Mouse (Mus musculus): Measurements from ENCODE around the gene Gnb1l. TPM values are rescaled to one million over a fixed set of nuclear protein-coding genes. Genes with fewer than 3 reads are reported as not detected.

Gnb1l gene
- polyA plus RNA-seq, 1 experiment from 2014 or later, result 16.9 TPM

DNA sequence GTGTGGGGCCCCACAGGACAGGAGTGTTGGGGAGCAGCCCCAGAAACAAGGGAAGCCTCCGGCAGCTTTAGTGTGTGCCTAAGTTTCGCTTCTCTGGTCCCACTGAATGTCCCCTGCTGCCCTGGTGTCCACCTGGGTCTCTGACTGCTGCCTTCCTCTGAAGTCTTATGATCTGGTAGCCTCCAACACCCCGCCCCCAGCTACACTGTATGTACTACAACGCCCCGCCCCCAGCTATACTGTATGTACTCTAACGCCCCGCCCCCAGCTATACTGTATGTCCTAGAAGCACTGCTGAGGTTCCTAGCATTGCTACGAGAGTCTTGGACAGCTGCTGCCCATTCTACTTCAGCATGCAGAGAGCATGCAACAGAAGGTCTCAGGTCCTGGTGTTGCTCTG lies 25.5 kb upstream of the Gnb1l start:
- Histone ChIP-seq H3K4me1 (replicated peaks; ENCODE audit: control insufficient read depth, insufficient read depth, low read length) (no peaks in the 10 kb centered on the region), H3K9me3 (ENCODE audit: control insufficient read depth, low read length) (no peaks in the 10 kb centered on the region), H3K27ac (ENCODE audit: low read depth) (no peak overlapping the region), H3K36me3 (ENCODE audit: control insufficient read depth, insufficient read depth, low read length) (no peaks in the 10 kb centered on the region), H3K4me2 (ENCODE audit: low read length) (no peak overlapping the region), H3K4me3 (ENCODE audit: low read depth, low read length) (no peak overlapping the region), H3K27me3 (replicated peaks; ENCODE audit: control insufficient read depth, insufficient read depth, low read length) (no peaks in the 10 kb centered on the region), H3K9ac (ENCODE audit: low read length) (no peak overlapping the region)
- 86% methylated on average over 8 of the region's 8 CpGs for WGBS
- ATAC-seq (replicated peaks; ENCODE audit: low FRiP score, low TSS enrichment, low read depth), result no peak
- no peak for DNase-seq (ENCODE audit: low spot score)

- Histone ChIP-seq H3K4me1 (replicated peaks; ENCODE audit: control insufficient read depth, insufficient read depth, low read length) (no peaks in the 10 kb centered on the region), H3K9ac (ENCODE audit: low read length) (no peak overlapping the region), H3K27me3 (replicated peaks; ENCODE audit: control insufficient read depth, insufficient read depth, low read length) (no peaks in the 10 kb centered on the region), H3K4me3 (ENCODE audit: low read depth, low read length) (no peak overlapping the region), H3K27ac (ENCODE audit: low read depth) (no peak overlapping the region), H3K4me2 (ENCODE audit: low read length) (no peak overlapping the region), H3K9me3 (ENCODE audit: control insufficient read depth, low read length) (no peaks in the 10 kb centered on the region), H3K36me3 (ENCODE audit: control insufficient read depth, insufficient read depth, low read length) (no peaks in the 10 kb centered on the region)
- 89% methylated on average over 2 of the region's 2 CpGs for WGBS
- ATAC-seq (replicated peaks; ENCODE audit: low FRiP score, low TSS enrichment, low read depth), result no peak
- no peak for DNase-seq (ENCODE audit: low spot score)
Measured at GRCm38 (mm10) chr16:18474021-18474420, 24.5 kb upstream of the Gnb1l start.

DNA sequence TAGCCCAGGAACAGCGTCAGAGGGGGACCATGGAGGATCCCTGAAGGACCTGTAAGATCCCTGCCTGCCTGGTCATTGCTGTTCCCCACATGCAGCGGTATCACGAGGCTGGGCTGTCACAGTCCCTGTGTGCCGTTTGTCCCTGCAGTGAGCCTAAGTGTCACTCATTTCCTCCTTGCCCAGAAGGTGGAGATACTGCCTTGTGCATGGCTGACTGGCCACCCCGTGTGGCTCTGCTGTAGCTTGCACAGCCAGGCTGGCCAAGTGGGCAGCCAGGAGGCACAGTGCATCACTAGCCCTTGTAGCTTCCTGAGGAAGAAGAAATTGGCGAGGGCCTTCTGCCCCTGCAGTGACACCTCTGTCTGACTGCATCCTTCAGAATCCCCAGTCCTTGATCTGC lies 20.5 kb upstream of the Gnb1l start:
- DNase-seq (ENCODE audit: low spot score) (no peak), ATAC-seq (replicated peaks; ENCODE audit: low FRiP score, low TSS enrichment, low read depth) (no peak)
- no peaks in the 10 kb centered on the region for H3K9me3 ChIP-seq (ENCODE audit: control insufficient read depth, low read length)
- no peaks in the 10 kb centered on the region for H3K27me3 ChIP-seq (replicated peaks; ENCODE audit: control insufficient read depth, insufficient read depth, low read length)
- H3K4me1 ChIP-seq (replicated peaks; ENCODE audit: control insufficient read depth, insufficient read depth, low read length), result no peaks in the 10 kb centered on the region
- no peak overlapping the region for H3K4me3 ChIP-seq (ENCODE audit: low read depth, low read length)
- WGBS, result 72% methylated on average over 6 of the region's 6 CpGs
- H3K4me2 ChIP-seq (ENCODE audit: low read length), result no peak overlapping the region
- no peak overlapping the region for H3K9ac ChIP-seq (ENCODE audit: low read length)
- no peak overlapping the region for H3K27ac ChIP-seq (ENCODE audit: low read depth)
- H3K36me3 ChIP-seq (ENCODE audit: control insufficient read depth, insufficient read depth, low read length), result no peaks in the 10 kb centered on the region

GRCm38 (mm10) chr16:18479667-18480066 lies 18.8 kb upstream of the Gnb1l start:
- Histone ChIP-seq H3K9ac (ENCODE audit: low read length) (no peak overlapping the region), H3K9me3 (ENCODE audit: control insufficient read depth, low read length) (no peaks in the 10 kb centered on the region), H3K36me3 (ENCODE audit: control insufficient read depth, insufficient read depth, low read length) (no peaks in the 10 kb centered on the region), H3K4me3 (ENCODE audit: low read depth, low read length) (no peak overlapping the region), H3K4me2 (ENCODE audit: low read length) (no peak overlapping the region), H3K4me1 (replicated peaks; ENCODE audit: control insufficient read depth, insufficient read depth, low read length) (no peaks in the 10 kb centered on the region), H3K27me3 (replicated peaks; ENCODE audit: control insufficient read depth, insufficient read depth, low read length) (no peaks in the 10 kb centered on the region), H3K27ac (ENCODE audit: low read depth) (no peak overlapping the region)
- ATAC-seq (replicated peaks; ENCODE audit: low FRiP score, low TSS enrichment, low read depth) (no peak), DNase-seq (ENCODE audit: low spot score) (no peak)
- WGBS, result 58% methylated on average over 7 of the region's 7 CpGs

DNA sequence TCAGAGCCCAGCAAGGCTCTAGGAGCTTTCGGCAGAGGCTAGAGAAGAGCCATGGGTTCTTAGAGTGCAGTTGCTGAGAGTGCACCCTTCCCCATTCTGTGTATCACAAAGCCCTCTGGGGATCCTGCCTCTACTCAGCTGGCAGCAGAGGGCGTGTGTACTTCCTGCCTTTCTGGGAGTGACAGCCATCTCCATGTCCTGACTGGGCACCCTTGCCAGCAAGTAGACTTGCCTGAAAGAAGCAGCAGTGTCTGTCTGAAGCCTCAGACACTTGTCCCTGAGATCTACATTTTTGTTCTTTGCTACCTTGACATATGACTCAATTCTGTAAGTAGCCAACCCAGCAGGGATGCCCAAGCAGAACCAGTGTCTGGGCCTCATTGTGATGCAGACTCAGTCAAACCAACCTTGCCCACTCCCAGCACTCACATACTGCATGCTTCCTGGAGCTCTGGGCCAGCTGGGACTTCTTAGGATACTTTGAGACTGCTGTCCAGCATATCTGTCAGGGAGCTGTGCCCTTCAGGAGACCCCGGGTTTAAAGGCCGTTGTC lies 17.5 kb upstream of the Gnb1l start:
- no peak overlapping the region for H3K4me3 ChIP-seq (ENCODE audit: low read depth, low read length)
- H3K4me2 ChIP-seq (ENCODE audit: low read length), result no peak overlapping the region
- no peaks in the 10 kb centered on the region for H3K36me3 ChIP-seq (ENCODE audit: control insufficient read depth, insufficient read depth, low read length)
- WGBS, result 75% methylated on average over 4 of the region's 4 CpGs
- H3K4me1 ChIP-seq (replicated peaks; ENCODE audit: control insufficient read depth, insufficient read depth, low read length), result no peaks in the 10 kb centered on the region
- no peaks in the 10 kb centered on the region for H3K27me3 ChIP-seq (replicated peaks; ENCODE audit: control insufficient read depth, insufficient read depth, low read length)
- no peak for ATAC-seq (replicated peaks; ENCODE audit: low FRiP score, low TSS enrichment, low read depth)
- DNase-seq (ENCODE audit: low spot score), result no peak
- H3K27ac ChIP-seq (ENCODE audit: low read depth), result no peak overlapping the region
- no peak overlapping the region for H3K9ac ChIP-seq (ENCODE audit: low read length)
- H3K9me3 ChIP-seq (ENCODE audit: control insufficient read depth, low read length), result no peaks in the 10 kb centered on the region

- Histone ChIP-seq H3K9me3 (ENCODE audit: control insufficient read depth, low read length) (no peaks in the 10 kb centered on the region), H3K4me2 (ENCODE audit: low read length) (no peak overlapping the region), H3K27me3 (replicated peaks; ENCODE audit: control insufficient read depth, insufficient read depth, low read length) (no peaks in the 10 kb centered on the region), H3K9ac (ENCODE audit: low read length) (no peak overlapping the region), H3K36me3 (ENCODE audit: control insufficient read depth, insufficient read depth, low read length) (no peaks in the 10 kb centered on the region), H3K4me1 (replicated peaks; ENCODE audit: control insufficient read depth, insufficient read depth, low read length) (no peaks in the 10 kb centered on the region), H3K27ac (ENCODE audit: low read depth) (no peak overlapping the region), H3K4me3 (ENCODE audit: low read depth, low read length) (no peak overlapping the region)
- WGBS, result 89% methylated on average over 3 of the region's 3 CpGs
- DNase-seq (ENCODE audit: low spot score) (no peak), ATAC-seq (replicated peaks; ENCODE audit: low FRiP score, low TSS enrichment, low read depth) (no peak)
Measured at GRCm38 (mm10) chr16:18482431-18482830, 16.1 kb upstream of the Gnb1l start.

DNA sequence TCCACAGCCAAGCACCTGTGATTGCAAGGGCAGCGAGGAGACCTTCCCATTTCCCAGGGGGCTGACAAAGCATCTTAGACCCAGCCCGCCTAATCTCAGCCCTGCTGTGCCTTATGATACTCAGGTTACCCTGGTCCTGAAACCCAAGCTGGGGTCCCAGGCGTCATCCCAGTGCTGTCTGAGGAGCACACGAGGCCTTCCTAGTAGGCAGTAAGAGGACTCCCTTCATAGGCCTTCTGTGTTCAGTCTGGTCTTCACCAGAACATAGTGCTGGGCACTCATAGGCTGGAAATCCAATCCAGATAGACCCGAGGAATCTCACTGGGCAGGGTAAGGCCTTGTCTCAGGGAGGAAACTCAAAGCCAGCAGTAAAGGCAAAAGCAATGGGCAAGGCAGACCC lies 14.7 kb upstream of the Gnb1l start:
- no peak for DNase-seq (ENCODE audit: low spot score)
- Histone ChIP-seq H3K36me3 (ENCODE audit: control insufficient read depth, insufficient read depth, low read length) (no peaks in the 10 kb centered on the region), H3K9ac (ENCODE audit: low read length) (no peak overlapping the region), H3K9me3 (ENCODE audit: control insufficient read depth, low read length) (no peaks in the 10 kb centered on the region), H3K27ac (ENCODE audit: low read depth) (no peak overlapping the region), H3K4me2 (ENCODE audit: low read length) (no peak overlapping the region), H3K4me3 (ENCODE audit: low read depth, low read length) (no peak overlapping the region), H3K27me3 (replicated peaks; ENCODE audit: control insufficient read depth, insufficient read depth, low read length) (no peaks in the 10 kb centered on the region), H3K4me1 (replicated peaks; ENCODE audit: control insufficient read depth, insufficient read depth, low read length) (no peaks in the 10 kb centered on the region)
- no peak for ATAC-seq (replicated peaks; ENCODE audit: low FRiP score, low TSS enrichment, low read depth)
- 77% methylated on average over 5 of the region's 5 CpGs for WGBS

DNA sequence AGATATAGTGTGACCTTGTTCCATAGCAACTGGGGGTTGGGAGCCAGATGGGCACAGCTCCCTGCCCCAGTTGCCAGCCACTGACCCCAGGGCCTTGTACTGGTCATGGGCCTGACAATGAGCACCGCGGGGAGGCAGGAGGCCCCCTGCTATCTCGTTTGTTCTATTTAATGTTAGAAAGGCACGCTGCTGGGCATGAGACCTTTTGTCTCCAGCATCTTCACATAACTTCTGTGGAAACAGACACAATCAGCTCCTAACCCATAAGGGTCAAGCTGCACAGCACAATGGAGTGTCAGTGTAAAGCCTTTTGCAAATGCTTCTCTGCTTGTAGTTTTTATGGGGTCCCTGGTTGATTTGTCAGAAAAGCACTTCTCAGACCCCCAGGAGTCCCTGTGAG lies 14.1 kb upstream of the Gnb1l start:
- Histone ChIP-seq H3K9me3 (ENCODE audit: control insufficient read depth, low read length) (no peaks in the 10 kb centered on the region), H3K4me2 (ENCODE audit: low read length) (no peak overlapping the region), H3K27me3 (replicated peaks; ENCODE audit: control insufficient read depth, insufficient read depth, low read length) (no peaks in the 10 kb centered on the region), H3K36me3 (ENCODE audit: control insufficient read depth, insufficient read depth, low read length) (no peaks in the 10 kb centered on the region), H3K9ac (ENCODE audit: low read length) (no peak overlapping the region), H3K27ac (ENCODE audit: low read depth) (no peak overlapping the region), H3K4me1 (replicated peaks; ENCODE audit: control insufficient read depth, insufficient read depth, low read length) (no peaks in the 10 kb centered on the region), H3K4me3 (ENCODE audit: low read depth, low read length) (no peak overlapping the region)
- ATAC-seq (replicated peaks; ENCODE audit: low FRiP score, low TSS enrichment, low read depth), result no peak
- 44% methylated on average over 4 of the region's 4 CpGs for WGBS
- DNase-seq (ENCODE audit: low spot score), result no peak

GRCm38 (mm10) chr16:18484794-18485435 lies 13.6 kb upstream of the Gnb1l start:
- no peak overlapping the region for H3K4me2 ChIP-seq (ENCODE audit: low read length)
- H3K27ac ChIP-seq (ENCODE audit: low read depth), result no peak overlapping the region
- ATAC-seq (replicated peaks; ENCODE audit: low FRiP score, low TSS enrichment, low read depth) (no peak), DNase-seq (ENCODE audit: low spot score) (no peak)
- H3K27me3 ChIP-seq (replicated peaks; ENCODE audit: control insufficient read depth, insufficient read depth, low read length), result no peaks in the 10 kb centered on the region
- H3K9ac ChIP-seq (ENCODE audit: low read length), result no peak overlapping the region
- no peaks in the 10 kb centered on the region for H3K9me3 ChIP-seq (ENCODE audit: control insufficient read depth, low read length)
- no peak overlapping the region for H3K4me3 ChIP-seq (ENCODE audit: low read depth, low read length)
- no peaks in the 10 kb centered on the region for H3K36me3 ChIP-seq (ENCODE audit: control insufficient read depth, insufficient read depth, low read length)
- H3K4me1 ChIP-seq (replicated peaks; ENCODE audit: control insufficient read depth, insufficient read depth, low read length), result no peaks in the 10 kb centered on the region
- 61% methylated on average over 5 of the region's 5 CpGs for WGBS
